In the genomic region with DNA sequence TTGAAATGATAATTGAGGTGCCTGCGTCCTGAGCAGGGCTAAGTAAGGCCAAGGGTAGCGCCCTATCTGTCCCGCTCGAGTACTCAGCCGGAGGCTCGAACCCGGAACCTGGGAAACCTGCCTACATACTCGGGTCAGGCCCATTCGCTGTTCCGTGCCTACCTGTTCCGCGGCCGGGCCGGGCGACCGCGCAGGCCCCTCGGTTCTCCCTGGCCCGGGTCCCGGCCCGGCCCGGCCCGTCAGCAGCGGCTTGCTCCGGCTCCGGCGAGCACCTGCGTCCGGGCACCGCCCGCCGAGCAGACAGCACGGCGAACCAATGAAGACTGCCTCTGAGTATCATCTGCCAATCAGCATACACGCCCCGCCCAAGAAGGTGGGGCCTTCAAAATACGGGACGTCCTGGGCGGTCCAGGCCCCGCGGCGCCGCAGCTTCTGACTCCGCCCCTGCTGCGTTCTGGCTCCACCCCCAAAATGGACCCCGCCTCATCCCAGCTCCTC, we compare ENCODE assay signal across 8 mouse cellular contexts. TPM values are rescaled to one million over a fixed set of nuclear protein-coding genes. Genes with fewer than 3 reads are reported as not detected.
A peak's percentile ranks its signal among the peaks of the same experiment; 100 is the strongest.
DNase-seq lines count a peak whose midpoint lies in the region; ATAC-seq lines count a peak whose summit lies in the region.

A gene (minus strand): TSS at position 287 of the 498 bp plus-strand sequence.

- peak within 1 kb of the TSS; percentile 79 for H3K9ac ChIP-seq in heart, embryonic 14.5 days (ENCODE audit: low read length)
- H3K9ac ChIP-seq in liver, embryonic 13.5 days: peak within 1 kb of the TSS; percentile 96
- peak within 1 kb of the TSS; percentile 81 for H3K9ac ChIP-seq in stomach, embryonic 16.5 days (ENCODE audit: low read length)

- peak; percentile 100 for ATAC-seq in CD4-positive, CD25-positive, alpha-beta regulatory T cell, adult 4 months
- ATAC-seq in heart, embryonic 14.5 days (ENCODE audit: insufficient number of reproducible peaks, insufficient read depth, low FRiP score, low read depth): peak; percentile 100
- ATAC-seq in liver, embryonic 13.5 days (ENCODE audit: low read depth): peak; percentile 96
- peak; percentile 100 for ATAC-seq in stomach, embryonic 16.5 days (ENCODE audit: insufficient read depth, low FRiP score)

- no peaks in the 10 kb centered on the region for H3K27me3 ChIP-seq in heart, embryonic 14.5 days (ENCODE audit: control insufficient read depth, insufficient read depth, low read length)
- no peaks in the 10 kb centered on the region for H3K27me3 ChIP-seq in liver, embryonic 13.5 days
- H3K27me3 ChIP-seq in stomach, embryonic 16.5 days (ENCODE audit: control insufficient read depth, insufficient read depth, low read length): no peaks in the 10 kb centered on the region

- peak; percentile 98 for DNase-seq in c-Kit-negative CD71-positive TER-119-positive erythroid progenitor cells, embryonic 14.5 days (ENCODE audit: low read depth, low spot score)
- peak; percentile 88 for DNase-seq in fibroblast of lung, adult 2 months (ENCODE audit: low read depth)
- peak; percentile 99 for DNase-seq in kidney, postnatal 14 days
- DNase-seq in liver, embryonic 13.5 days: peak; percentile 98
- DNase-seq in neural tube, embryonic 10.5 days (ENCODE audit: extremely low spot score, low spot score): peak; percentile 94

- peak within 1 kb of the TSS in 1 of 2 experiments; percentile 8; a peak in 1 of 4 replicates for H3K27ac ChIP-seq in heart, embryonic 14.5 days (replicated peaks in 1 of 2; ENCODE audit: control insufficient read depth in 1 of 2, insufficient read depth in 1 of 2, low read depth in 2 of 2, low read length in 2 of 2)
- H3K27ac ChIP-seq in liver, embryonic 13.5 days: peak within 1 kb of the TSS; percentile 97
- 0 out of 2 replicates have a peak within 1 kb of the TSS, but pooled peaks have one; percentile 6 for H3K27ac ChIP-seq in stomach, embryonic 16.5 days (ENCODE audit: low read length)

- H3K9me3 ChIP-seq in heart, embryonic 14.5 days (ENCODE audit: control insufficient read depth, low read length): no peaks in the 10 kb centered on the region
- no peaks in the 10 kb centered on the region for H3K9me3 ChIP-seq in liver, embryonic 13.5 days (replicated peaks)
- no peaks in the 10 kb centered on the region for H3K9me3 ChIP-seq in stomach, embryonic 16.5 days (replicated peaks; ENCODE audit: control insufficient read depth, low read length)

- H3K36me3 ChIP-seq in heart, embryonic 14.5 days (ENCODE audit: control insufficient read depth, insufficient read depth, low read length): no peaks in the 10 kb centered on the region
- peaks cover 19% of the 10 kb centered on the region for H3K36me3 ChIP-seq in liver, embryonic 13.5 days
- no peaks in the 10 kb centered on the region for H3K36me3 ChIP-seq in stomach, embryonic 16.5 days (ENCODE audit: control insufficient read depth, insufficient read depth, low read length)

- H3K4me1 ChIP-seq in heart, embryonic 14.5 days (ENCODE audit: control insufficient read depth in 2 of 2, insufficient read depth in 2 of 2, low read length in 2 of 2): peaks cover 0 to 5% of the 10 kb centered on the region in 2 experiments; a peak in 2 of 4 replicates
- H3K4me1 ChIP-seq in liver, embryonic 13.5 days (replicated peaks): peaks cover 53% of the 10 kb centered on the region
- H3K4me1 ChIP-seq in stomach, embryonic 16.5 days (ENCODE audit: control insufficient read depth, insufficient read depth, low read length): no peaks in the 10 kb centered on the region

- peak within 1 kb of the TSS; percentile 91 to 98 for H3K4me3 ChIP-seq in heart, embryonic 14.5 days (ENCODE audit: control insufficient read depth in 1 of 2, insufficient read depth in 1 of 2, low read depth in 1 of 2, low read length in 2 of 2)
- peak within 1 kb of the TSS; percentile 93 for H3K4me3 ChIP-seq in liver, embryonic 13.5 days (replicated peaks)
- peak within 1 kb of the TSS; percentile 83 for H3K4me3 ChIP-seq in stomach, embryonic 16.5 days (replicated peaks; ENCODE audit: low read length)

- peak within 1 kb of the TSS; percentile 76 for H3K4me2 ChIP-seq in heart, embryonic 14.5 days (ENCODE audit: low read length)
- H3K4me2 ChIP-seq in liver, embryonic 13.5 days: peak within 1 kb of the TSS; percentile 71
- peak within 1 kb of the TSS; percentile 85 for H3K4me2 ChIP-seq in stomach, embryonic 16.5 days (ENCODE audit: low read depth, low read length)

- 0% methylated on average over 44 of the region's 46 CpGs for WGBS in heart, embryonic 14.5 days
- WGBS in liver, embryonic 13.5 days (ENCODE audit: insufficient replicate concordance): under 1% methylated on average over 46 of the region's 46 CpGs
- WGBS in stomach, embryonic 16.5 days: under 1% methylated on average over 46 of the region's 46 CpGs

RNA-seq across cellular contexts. Expression of the gene that starts here (rescaled TPM):
- polyA plus RNA-seq in CD4-positive, CD25-positive, alpha-beta regulatory T cell, adult 4 months (2017; shearing (Covaris generic)): 10 to 100 TPM; 23.1 to 24.4 TPM
- 71.0 and 85.3 TPM in 2 replicates for polyA plus RNA-seq in heart, embryonic 14.5 days (2014; fragmentation: Nextera tagmentation; extraction: Ambion mirVana)
- polyA plus RNA-seq in liver, embryonic 13.5 days (2015; fragmentation: Nextera tagmentation; extraction: Ambion mirVana): 214 and 231 TPM in 2 replicates
- polyA plus RNA-seq in stomach, embryonic 16.5 days (2015; fragmentation: Nextera tagmentation; extraction: Ambion mirVana): 56.0 and 58.8 TPM in 2 replicates
